Mouse (Mus musculus) testis, adult 2 months (tissue): ENCODE results near the gene Sycp1.

Experiments
- CTCF ChIP-seq: fragments of 200-500 bp; IDR thresholded peaks from 2 replicates; pipeline ENCODE4 v1.5.1; 2012; ENCODE audit warnings: low read depth, mild to moderate bottlenecking, inconsistent platforms, low read length, moderate library complexity; ENCODE audit not compliant: control insufficient read depth, insufficient read depth, insufficient replicate concordance
- POLR2A ChIP-seq: fragments of 200-500 bp; IDR thresholded peaks from 2 replicates; pipeline ENCODE4 v1.6.1; 2012; ENCODE audit warnings: low read depth, mild to moderate bottlenecking, inconsistent platforms, low read length, moderate library complexity; ENCODE audit not compliant: control insufficient read depth

DNA sequence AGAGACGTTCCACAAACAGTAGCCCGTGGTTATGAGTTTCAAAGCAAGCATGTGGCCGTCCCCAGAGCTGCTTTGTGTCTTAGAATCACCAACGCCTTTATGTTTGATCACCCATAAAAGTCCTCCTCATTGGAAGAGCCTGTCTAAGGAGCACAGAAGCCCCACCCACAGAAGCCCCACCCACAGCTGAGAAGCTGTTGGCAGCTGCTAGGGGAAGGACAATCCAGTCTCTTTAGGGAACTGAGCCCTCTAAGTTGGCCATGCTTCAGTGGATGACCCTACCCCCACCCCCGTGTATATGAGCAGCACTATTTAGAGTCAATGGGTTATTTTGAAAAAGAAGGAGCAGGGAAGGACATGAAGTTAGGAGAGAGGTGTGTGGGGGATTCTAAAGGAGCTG lies 11.0 kb upstream of the Sycp1 start:
- TF ChIP-seq POLR2A (no peak), CTCF (no peak)
